Mouse (Mus musculus): ENCODE data around the gene Glyctk.

DNA sequence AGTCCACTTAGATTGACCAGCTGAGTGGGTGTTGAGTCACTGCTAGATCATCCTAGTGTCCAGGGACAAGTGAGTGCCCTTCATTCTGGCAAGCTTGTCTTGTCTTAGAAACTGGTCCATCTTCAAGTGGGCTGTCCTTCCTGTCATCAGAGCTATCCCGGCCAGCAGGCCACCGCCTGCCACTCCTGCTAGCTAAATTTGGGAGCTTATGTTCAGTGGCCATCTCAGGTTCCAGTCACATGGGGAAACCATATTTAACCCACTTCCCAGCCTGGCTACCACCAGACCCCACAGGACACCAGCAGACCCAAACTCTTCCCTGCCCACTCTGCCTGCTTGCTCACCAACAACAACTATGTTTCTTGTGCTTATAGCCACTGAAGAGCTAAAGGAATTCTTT is 48.6 kb upstream of the Glyctk start:
- TF ChIP-seq CTCF (IDR thresholded peaks at IDR 0.05; ENCODE audit: low read depth, low read length): no peak
- TF ChIP-seq POLR2A (IDR thresholded peaks at IDR 0.05; ENCODE audit: borderline replicate concordance, low read depth, low read length): no peak
